Mouse (Mus musculus): ENCODE measurements around the gene H2bfm. TPM values are rescaled to one million over a fixed set of nuclear protein-coding genes. Genes with fewer than 3 reads are reported as not detected.

The H2bfm gene
- polyA plus RNA-seq (2015; fragmentation: Nextera tagmentation; extraction: Ambion mirVana): not detected in 2 replicates

GRCm38 (mm10) chrX:136927031-136927430 lies at the start of gene H2bfm:
TSS of gene H2bfm (plus strand) at chrX:136927325.

DNA sequence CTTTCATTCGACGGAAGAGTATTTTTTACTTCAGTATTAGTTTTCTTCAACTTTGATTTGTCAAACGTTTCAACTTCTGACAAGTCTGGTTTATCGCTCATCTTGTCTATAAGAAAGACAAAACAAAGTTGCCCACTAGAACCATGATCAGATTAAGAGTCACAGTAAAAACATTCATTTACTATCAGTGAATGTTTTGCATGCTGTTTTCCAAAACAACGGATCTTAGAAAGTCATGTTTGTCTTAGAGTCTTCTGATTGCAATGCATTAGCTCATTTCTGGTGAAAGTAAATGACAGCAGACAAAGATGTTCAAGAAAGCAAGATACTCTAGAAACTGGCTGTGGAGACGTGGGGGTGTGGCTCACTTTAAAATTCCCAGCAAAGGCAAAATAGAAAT lies 48.3 kb downstream of the H2bfm start, which contains the start of gene Tmsb15b2:
Gene Tmsb15b2 (minus strand): TSS at position 101 of the 400 bp plus-strand sequence.

GRCm38 (mm10) chrX:136976424-136977084 lies 49.4 kb downstream of the H2bfm start, which contains the start of the genes Tmsb15l and Tmsb15b1:
TSS of gene Tmsb15l (minus strand) at chrX:136976869.
TSS of gene Tmsb15b1 (minus strand) at chrX:136976874.

Other genes starting within 250 kb of the H2bfm start
- gene Tceal1, start 219.3 kb upstream of the H2bfm start, polyA plus RNA-seq (2015; fragmentation: Nextera tagmentation; extraction: Ambion mirVana): 2.3 and 3.8 TPM in 2 replicates
- 193 and 199 TPM in 2 replicates for gene Morf4l2, start 183.6 kb upstream of the H2bfm start, polyA plus RNA-seq (2015; fragmentation: Nextera tagmentation; extraction: Ambion mirVana)
- gene Glra4, start 147.2 kb upstream of the H2bfm start, polyA plus RNA-seq (2015; fragmentation: Nextera tagmentation; extraction: Ambion mirVana): not detected in 2 replicates
- 0.97 and 1.0 TPM in 2 replicates for gene Plp1, start 104.7 kb upstream of the H2bfm start, polyA plus RNA-seq (2015; fragmentation: Nextera tagmentation; extraction: Ambion mirVana)
- not detected in 2 replicates for gene Rab9b, start 58.6 kb upstream of the H2bfm start, polyA plus RNA-seq (2015; fragmentation: Nextera tagmentation; extraction: Ambion mirVana)
- gene Tmsb15b2, start 48.2 kb downstream of the H2bfm start, polyA plus RNA-seq (2015; fragmentation: Nextera tagmentation; extraction: Ambion mirVana): 9.6 and 10.8 TPM in 2 replicates
- 0.90 and 1.7 TPM in 2 replicates for gene Tmsb15l, start 49.5 kb downstream of the H2bfm start, polyA plus RNA-seq (2015; fragmentation: Nextera tagmentation; extraction: Ambion mirVana)
- 9.5 and 12.9 TPM in 2 replicates for gene Tmsb15b1, start 49.5 kb downstream of the H2bfm start, polyA plus RNA-seq (2015; fragmentation: Nextera tagmentation; extraction: Ambion mirVana)
- 0.42 and 0.71 TPM in 2 replicates for gene Zcchc18, start 65.8 kb downstream of the H2bfm start, polyA plus RNA-seq (2015; fragmentation: Nextera tagmentation; extraction: Ambion mirVana)
- 5.1 and 5.5 TPM in 2 replicates for gene Slc25a53, start 111.0 kb downstream of the H2bfm start, polyA plus RNA-seq (2015; fragmentation: Nextera tagmentation; extraction: Ambion mirVana)
- gene Fam199x, start 122.3 kb downstream of the H2bfm start, polyA plus RNA-seq (2015; fragmentation: Nextera tagmentation; extraction: Ambion mirVana): 1.6 and 2.1 TPM in 2 replicates
- gene Esx1, start 194.8 kb downstream of the H2bfm start, polyA plus RNA-seq (2015; fragmentation: Nextera tagmentation; extraction: Ambion mirVana): not detected in 2 replicates

Measured in spleen, postnatal 0 days (tissue).